Mouse (Mus musculus) midbrain, postnatal 0 days (tissue): ENCODE measurements around the gene 1700019D03Rik. TPM values are rescaled to one million over a fixed set of nuclear protein-coding genes. Genes with fewer than 3 reads are reported as not detected.

Source experiments
- ATAC-seq: fragments of 200-750 bp; cut with Nextera tagmentation; 2 replicates; pipeline ENCODE4 v1.8.0; 2017; ENCODE audit warnings: moderate number of reproducible peaks, mild to moderate bottlenecking, moderate TSS enrichment, moderate library complexity; ENCODE audit not compliant: low FRiP score
- DNase-seq: peaks from one replicate; pipeline ENCODE4 v3.0.0-alpha.2; 2015; ENCODE audit warnings: low spot score
- H3K27ac ChIP-seq: fragments of 300-500 bp; sonication (generic); 2 replicates; pipeline ENCODE4 v1.5.1; 2014; ENCODE audit warnings: low read depth, mild to moderate bottlenecking, low read length, mixed read lengths
- H3K27me3 ChIP-seq: fragments of 300-500 bp; sonication (generic); 2 replicates; pipeline ENCODE4 v1.6.1; 2014; ENCODE audit warnings: low read length, control low read depth, mixed read lengths; ENCODE audit not compliant: insufficient read depth
- H3K36me3 ChIP-seq: fragments of 300-500 bp; sonication (generic); 2 replicates; pipeline ENCODE4 v1.6.1; 2014; ENCODE audit warnings: low read length, control low read depth, mixed read lengths; ENCODE audit not compliant: insufficient read depth
- H3K4me1 ChIP-seq: fragments of 300-500 bp; sonication (generic); 2 replicates; pipeline ENCODE4 v1.6.1; 2014; ENCODE audit warnings: mild to moderate bottlenecking, control low read depth, antibody characterized with exemption, low read length, mixed read lengths; ENCODE audit not compliant: insufficient read depth
- H3K4me2 ChIP-seq: fragments of 300-500 bp; sonication (generic); 2 replicates; pipeline ENCODE4 v1.6.1; 2014; ENCODE audit warnings: low read depth, mild to moderate bottlenecking, low read length, mixed read lengths; ENCODE audit not compliant: poor library complexity, severe bottlenecking
- H3K4me3 ChIP-seq: fragments of 300-500 bp; sonication (generic); 2 replicates; pipeline ENCODE4 v1.5.1; 2014; ENCODE audit warnings: low read depth, mild to moderate bottlenecking, low read length, moderate library complexity
- H3K9ac ChIP-seq: fragments of 300-500 bp; sonication (generic); replicated peaks from 2 replicates; pipeline ENCODE4 v1.6.1; 2014; ENCODE audit warnings: mild to moderate bottlenecking, low read length, moderate library complexity, mixed read lengths; ENCODE audit not compliant: poor library complexity, severe bottlenecking
- H3K9me3 ChIP-seq: fragments of 300-500 bp; sonication (generic); 2 replicates; pipeline ENCODE4 v1.6.1; 2016; ENCODE audit warnings: low read length, control low read depth
- CTCF ChIP-seq: IDR thresholded peaks from 2 replicates; pipeline ENCODE4 v1.5.1; 2016; ENCODE audit warnings: antibody characterized with exemption, mild to moderate bottlenecking
- WGBS: fragments of 180-500 bp; shearing (Covaris S2); extraction: QIAGEN DNeasy Blood & Tissue Kit; methylation state at CpG from one replicate; pipeline ENCODE4 v1.1.7; 2014; 5-methylcytosine and 5-hydroxymethylcytosine counted together
- polyA plus RNA-seq: library from polyadenylated mRNA; unstranded; fragments of >200 nt; fragmentation: Nextera tagmentation; extraction: Ambion mirVana; gene quantifications from 2 replicates; pipeline ENCODE4 v1.2.1, GENCODE M21; 2015
- total RNA-seq: library from RNA; depleted of rRNA; stranded (reverse); fragments of >200 nt; gene quantifications from 2 replicates; pipeline ENCODE4 v1.2.3, GENCODE M21; 2014; rRNA removed

1700019D03Rik gene
- total and polyA plus RNA-seq, 2 experiments from 2014 or later: 2.6 to 6.1 TPM

DNA sequence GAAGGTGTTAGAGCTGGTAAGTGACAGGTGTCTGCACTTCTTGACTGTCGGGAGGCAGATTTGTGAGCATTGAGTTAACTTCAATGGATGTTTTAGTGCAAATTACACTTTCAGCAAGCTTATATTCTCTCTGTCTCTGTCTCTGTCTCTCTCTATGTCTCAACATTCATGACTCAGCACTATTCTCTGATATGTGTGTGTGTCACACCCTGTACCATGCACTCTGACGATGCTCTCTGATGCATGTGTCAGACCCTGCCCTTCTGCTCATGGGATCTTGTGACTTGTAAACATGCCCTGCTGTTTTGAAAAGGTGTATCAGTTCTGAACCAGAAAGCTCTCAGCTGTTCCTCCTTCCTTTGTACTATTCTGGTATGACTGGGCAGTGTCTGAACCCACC, 103.3 kb downstream of the 1700019D03Rik start:
- Histone ChIP-seq H3K9ac (no peak overlapping the region), H3K4me3 (no peak overlapping the region), H3K9me3 (no peaks in the 10 kb centered on the region), H3K36me3 (0 out of 2 replicates have a peak, but pooled peaks cover 5% of the 10 kb centered on the region), H3K4me2 (no peak overlapping the region), H3K4me1 (no peaks in the 10 kb centered on the region), H3K27me3 (no peaks in the 10 kb centered on the region), H3K27ac (no peak overlapping the region)
- 89% methylated on average over 2 of the region's 2 CpGs for WGBS
- no peak for ATAC-seq
- DNase-seq: no peak
- TF ChIP-seq CTCF: no peak

GRCm38 (mm10) chr1:52909783-52910182, 110.2 kb downstream of the 1700019D03Rik start:
- no peak overlapping the region for H3K4me3 ChIP-seq
- no peaks in the 10 kb centered on the region for H3K27me3 ChIP-seq
- WGBS: 87% methylated on average over 3 of the region's 3 CpGs
- ATAC-seq (no peak), DNase-seq (no peak)
- no peaks in the 10 kb centered on the region for H3K9me3 ChIP-seq
- no peak for TF ChIP-seq CTCF
- no peaks in the 10 kb centered on the region for H3K4me1 ChIP-seq
- no peak overlapping the region for H3K9ac ChIP-seq
- no peak overlapping the region for H3K4me2 ChIP-seq
- H3K36me3 ChIP-seq: peaks cover 3% of the 10 kb centered on the region; the same call in 1 of the 2 replicates
- H3K27ac ChIP-seq: no peak overlapping the region

- no peaks in the 10 kb centered on the region for H3K27me3 ChIP-seq
- H3K9me3 ChIP-seq: no peaks in the 10 kb centered on the region
- no peak overlapping the region for H3K4me3 ChIP-seq
- no peak for DNase-seq
- no peaks in the 10 kb centered on the region for H3K36me3 ChIP-seq
- no peak overlapping the region for H3K27ac ChIP-seq
- TF ChIP-seq CTCF: no peak
- WGBS: 72% methylated on average over 2 of the region's 2 CpGs
- H3K4me2 ChIP-seq: no peak overlapping the region
- no peaks in the 10 kb centered on the region for H3K4me1 ChIP-seq
- H3K9ac ChIP-seq: no peak overlapping the region
- ATAC-seq: no peak
These were observed 135.8 kb downstream of the 1700019D03Rik start for GRCm38 (mm10) chr1:52884208-52884607.

Other genes starting within 250 kb of the 1700019D03Rik start
- gene Inpp1, start 202.5 kb downstream of the 1700019D03Rik start, total RNA-seq: 43.0 and 49.8 TPM in 2 replicates
- 45.8 and 46.8 TPM in 2 replicates for gene Inpp1, start 202.5 kb downstream of the 1700019D03Rik start, polyA plus RNA-seq
- 13.5 and 23.1 TPM in 2 replicates for gene Hibch, start 175.2 kb downstream of the 1700019D03Rik start, total RNA-seq
- gene Hibch, start 175.2 kb downstream of the 1700019D03Rik start, polyA plus RNA-seq: 20.2 and 20.9 TPM in 2 replicates
- 0.55 TPM in 1 of 2 replicates, not detected in the other for gene Mstn, start 41.5 kb upstream of the 1700019D03Rik start, total RNA-seq
- 0.43 and 0.47 TPM in 2 replicates for gene Mstn, start 41.5 kb upstream of the 1700019D03Rik start, polyA plus RNA-seq
- gene 1700019A02Rik, start 167.5 kb upstream of the 1700019D03Rik start, total RNA-seq: not detected in 2 replicates
- gene 1700019A02Rik, start 167.5 kb upstream of the 1700019D03Rik start, polyA plus RNA-seq: not detected in 2 replicates